Mouse (Mus musculus): ENCODE results near the gene Tnip1. TPM values are rescaled to one million over a fixed set of nuclear protein-coding genes. Genes with fewer than 3 reads are reported as not detected.

Gene Tnip1
- total and polyA plus RNA-seq, 3 experiments: 8.1 to 19.7 TPM; not detected in 1

- Histone ChIP-seq H3K27me3 (ENCODE audit: control insufficient read depth in 1 of 2, insufficient read depth in 2 of 2, low read length in 2 of 2) (no peaks in the 10 kb centered on the region), H3K79me2 (ENCODE audit: control insufficient read depth, insufficient read depth, low read length, poor library complexity) (no peaks in the 10 kb centered on the region), H3K4me1 (ENCODE audit: control insufficient read depth in 1 of 2, insufficient read depth in 2 of 2, low read length in 2 of 2) (no peaks in the 10 kb centered on the region), H3K36me3 (ENCODE audit: control insufficient read depth in 1 of 2, insufficient read depth in 2 of 2, low read length in 2 of 2) (no peaks in the 10 kb centered on the region), H3K27ac (ENCODE audit: control insufficient read depth, low read depth, low read length) (no peak overlapping the region), H3K9me3 (replicated peaks; ENCODE audit: insufficient read depth, low read length) (no peaks in the 10 kb centered on the region), H3K9ac (ENCODE audit: control insufficient read depth, low read depth, low read length, poor library complexity, severe bottlenecking) (no peak overlapping the region), H3K4me3 (ENCODE audit: control insufficient read depth in 1 of 2, insufficient read depth in 1 of 2, low read depth in 2 of 2, low read length in 2 of 2) (no peak overlapping the region)
- TF ChIP-seq ZKSCAN1 (IDR thresholded peaks at IDR 0.05; ENCODE audit: low read depth, low read length) (no peak), MYB (IDR thresholded peaks at IDR 0.05; ENCODE audit: low read depth, low read length) (no peak), HCFC1 (IDR thresholded peaks at IDR 0.05; ENCODE audit: low read depth, low read length) (no peak), MEF2A (IDR thresholded peaks at IDR 0.05; ENCODE audit: extremely low read depth, insufficient replicate concordance, low read depth, low read length, poor library complexity, severe bottlenecking) (no peak), MAX (IDR thresholded peaks at IDR 0.05; ENCODE audit: low read length) (peak; percentile 33; the same call in 1 of the 2 replicates), E2F4 (IDR thresholded peaks at IDR 0.05; ENCODE audit: borderline replicate concordance, low read depth, low read length) (no peak), UBTF (IDR thresholded peaks at IDR 0.05; ENCODE audit: borderline replicate concordance, insufficient read depth, low read depth, low read length) (no peak), TBP (IDR thresholded peaks at IDR 0.05; ENCODE audit: low read depth, low read length) (0 out of 2 replicates have a peak, but pooled peaks have one; percentile 19), USF1 (IDR thresholded peaks at IDR 0.05; ENCODE audit: low read depth, low read length) (no peak), MAFK (IDR thresholded peaks at IDR 0.05; ENCODE audit: borderline replicate concordance, low read depth, low read length) (no peak), ELF1 (IDR thresholded peaks at IDR 0.05; ENCODE audit: low read depth, low read length) (no peak), BHLHE40 (IDR thresholded peaks at IDR 0.05; ENCODE audit: borderline replicate concordance, low read depth, low read length) (peak; percentile 55; the same call in 1 of the 2 replicates), JUND (IDR thresholded peaks at IDR 0.05; ENCODE audit: low read depth, low read length) (no peak; the same call in 1 of the 2 replicates), SIN3A (IDR thresholded peaks at IDR 0.05; ENCODE audit: low read length) (peak; percentile 57; the same call in 1 of the 2 replicates), EP300 (IDR thresholded peaks at IDR 0.05; ENCODE audit: low read depth in 1 of 2, low read length in 2 of 2) (no peak), NRF1 (IDR thresholded peaks at IDR 0.05; ENCODE audit: insufficient read depth, low read depth, low read length, poor library complexity, severe bottlenecking) (no peak), ZNF384 (IDR thresholded peaks at IDR 0.05; ENCODE audit: low read depth, low read length) (peak; percentile 91), ZMIZ1 (IDR thresholded peaks at IDR 0.05; ENCODE audit: low read depth, low read length) (no peak), MYC (IDR thresholded peaks at IDR 0.05; ENCODE audit: low read depth, low read length) (peak; percentile 80; the same call in 1 of the 2 replicates), RAD21 (IDR thresholded peaks at IDR 0.05; ENCODE audit: low read depth, low read length) (peak; percentile 99), KAT2A (conservative IDR thresholded peaks at IDR 0.05; ENCODE audit: low read depth, low read length) (no peak), POLR2AphosphoS5 (IDR thresholded peaks at IDR 0.05; ENCODE audit: borderline replicate concordance, low read depth, low read length) (no peak), GABPA (IDR thresholded peaks at IDR 0.05; ENCODE audit: low read depth, low read length) (no peak), RCOR1 (IDR thresholded peaks at IDR 0.05; ENCODE audit: low read depth, low read length) (peak; percentile 85), GATA1 (IDR thresholded peaks at IDR 0.05; ENCODE audit: low read depth, low read length) (peak; percentile 62; the same call in 1 of the 2 replicates), CTCF (IDR thresholded peaks at IDR 0.05 in 2 of 3, conservative IDR thresholded peaks at IDR 0.05 in 1 of 3; ENCODE audit: control insufficient read depth in 1 of 3, insufficient read depth in 1 of 3, low read depth in 2 of 3, low read length in 3 of 3, poor library complexity in 1 of 3, severe bottlenecking in 1 of 3) (peak; percentile 45 to 99 (median 95)), MXI1 (IDR thresholded peaks at IDR 0.05; ENCODE audit: low read depth, low read length) (no peak), SMC3 (IDR thresholded peaks at IDR 0.05; ENCODE audit: low read depth, low read length) (peak; percentile 100), ZC3H11A (IDR thresholded peaks at IDR 0.05; ENCODE audit: low read depth, low read length) (peak; percentile 98), ETS1 (IDR thresholded peaks at IDR 0.05; ENCODE audit: low read depth, low read length) (no peak), TAL1 (IDR thresholded peaks at IDR 0.05; ENCODE audit: low read length) (no peak)
- peak; percentile 89 for DNase-seq (ENCODE audit: low read depth, low spot score)
Measured at GRCm38 (mm10) chr11:54984085-54984484, 21.4 kb upstream of the Tnip1 start.
